Mouse (Mus musculus) cerebellum, adult 2 months (tissue): ENCODE data around the gene Cfap44.

ENCODE experiments used
- CTCF ChIP-seq: fragments of 200-500 bp; IDR thresholded peaks from 2 replicates; pipeline ENCODE4 v1.5.1; 2011; ENCODE audit warnings: low read depth, mild to moderate bottlenecking, control low read depth, low read length, moderate library complexity, borderline replicate concordance; ENCODE audit not compliant: insufficient read depth
- POLR2A ChIP-seq: fragments of 200-500 bp; IDR thresholded peaks from 2 replicates; pipeline ENCODE4 v1.6.1; 2011; ENCODE audit warnings: low read length, control low read depth, borderline replicate concordance; ENCODE audit not compliant: insufficient read depth

- TF ChIP-seq CTCF (no peak), POLR2A (no peak)
Observed at GRCm38 (mm10) chr16:44475281-44475680, 80.7 kb downstream of the Cfap44 start.
